Mouse (Mus musculus): ENCODE data around the gene Cux1. TPM values are rescaled to one million over a fixed set of nuclear protein-coding genes. Genes with fewer than 3 reads are reported as not detected.
A peak's percentile ranks its signal among the peaks of the same experiment; 100 is the strongest.

The Cux1 gene
- polyA plus RNA-seq, 1 experiment: 24.7 TPM

DNA sequence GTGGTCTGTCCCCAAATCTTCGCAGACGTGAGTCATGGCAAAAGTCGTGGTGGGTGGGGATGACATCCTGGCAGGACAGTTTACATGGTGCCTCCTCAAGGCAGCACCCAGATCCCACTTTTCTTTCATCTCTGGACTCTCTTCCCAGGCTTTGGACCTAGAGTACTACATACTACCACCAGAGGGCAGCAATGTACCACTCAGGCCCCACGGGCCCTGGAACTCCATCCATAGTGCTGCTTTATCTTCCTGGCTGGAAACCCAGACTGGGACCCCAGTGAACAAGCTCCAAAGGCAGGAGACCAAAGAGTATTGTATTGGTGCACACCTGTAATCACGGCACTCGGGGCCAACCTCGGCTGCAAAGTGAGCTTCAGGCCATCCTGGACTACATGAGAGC, 365.5 kb downstream of the Cux1 start:
- no peaks in the 10 kb centered on the region; the same call in 1 of the 2 replicates for H3K36me3 ChIP-seq (ENCODE audit: control insufficient read depth, insufficient read depth, low read length)
- WGBS: 33% methylated on average over 7 of the region's 7 CpGs
- H3K4me3 ChIP-seq (ENCODE audit: extremely low read depth, insufficient read depth, insufficient read length): no peak overlapping the region
- peak; percentile 72; the same call in 1 of the 2 replicates for TF ChIP-seq CTCF (IDR thresholded peaks at IDR 0.05; ENCODE audit: extremely low read depth, insufficient read depth, insufficient read length, insufficient replicate concordance)
- no peak for TF ChIP-seq POLR2A (IDR thresholded peaks at IDR 0.05; ENCODE audit: low read depth, low read length)
- DNase-seq (ENCODE audit: low read depth in 1 of 2, low spot score in 2 of 2): peak; percentile 28 to 40
- H3K4me1 ChIP-seq (ENCODE audit: control insufficient read depth, insufficient read depth, insufficient read length): peaks cover 4% of the 10 kb centered on the region; the same call in 1 of the 2 replicates
- no peaks in the 10 kb centered on the region for H3K27me3 ChIP-seq (ENCODE audit: control insufficient read depth, insufficient read depth, low read length)
- no peak overlapping the region for H3K27ac ChIP-seq (ENCODE audit: insufficient read depth, low read length)

DNA sequence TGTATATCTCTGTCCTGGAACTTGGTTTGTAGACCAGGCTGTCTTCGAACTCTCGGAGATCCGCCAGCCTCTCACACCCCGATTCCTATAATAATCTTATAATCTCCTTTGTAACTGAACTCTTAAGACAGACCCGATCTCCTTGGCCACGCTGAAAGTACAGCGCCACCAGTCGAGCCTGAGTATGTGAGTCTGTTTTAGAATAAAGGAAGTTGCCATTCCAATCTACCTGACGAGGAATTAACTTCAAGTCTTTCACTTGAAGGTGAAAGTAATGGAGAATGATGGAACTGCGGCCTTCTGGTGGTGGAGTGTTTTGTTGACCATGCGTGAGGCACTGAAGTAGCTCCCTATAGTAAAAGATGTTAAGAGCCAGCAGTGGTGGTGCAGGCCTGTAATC, 367.8 kb downstream of the Cux1 start:
- Histone ChIP-seq H3K4me1 (ENCODE audit: control insufficient read depth, insufficient read depth, insufficient read length) (peaks cover 4% of the 10 kb centered on the region; the same call in 1 of the 2 replicates), H3K36me3 (ENCODE audit: control insufficient read depth, insufficient read depth, low read length) (peaks cover 9% of the 10 kb centered on the region), H3K27me3 (ENCODE audit: control insufficient read depth, insufficient read depth, low read length) (no peaks in the 10 kb centered on the region), H3K4me3 (ENCODE audit: extremely low read depth, insufficient read depth, insufficient read length) (no peak overlapping the region), H3K27ac (ENCODE audit: insufficient read depth, low read length) (peak overlapping the region; percentile 47; the same call in 1 of the 2 replicates)
- 42% methylated on average over 11 of the region's 11 CpGs for WGBS
- no peak for DNase-seq (ENCODE audit: low read depth in 1 of 2, low spot score in 2 of 2)
- TF ChIP-seq POLR2A (IDR thresholded peaks at IDR 0.05; ENCODE audit: low read depth, low read length) (no peak), CTCF (IDR thresholded peaks at IDR 0.05; ENCODE audit: extremely low read depth, insufficient read depth, insufficient read length, insufficient replicate concordance) (no peak)

DNA sequence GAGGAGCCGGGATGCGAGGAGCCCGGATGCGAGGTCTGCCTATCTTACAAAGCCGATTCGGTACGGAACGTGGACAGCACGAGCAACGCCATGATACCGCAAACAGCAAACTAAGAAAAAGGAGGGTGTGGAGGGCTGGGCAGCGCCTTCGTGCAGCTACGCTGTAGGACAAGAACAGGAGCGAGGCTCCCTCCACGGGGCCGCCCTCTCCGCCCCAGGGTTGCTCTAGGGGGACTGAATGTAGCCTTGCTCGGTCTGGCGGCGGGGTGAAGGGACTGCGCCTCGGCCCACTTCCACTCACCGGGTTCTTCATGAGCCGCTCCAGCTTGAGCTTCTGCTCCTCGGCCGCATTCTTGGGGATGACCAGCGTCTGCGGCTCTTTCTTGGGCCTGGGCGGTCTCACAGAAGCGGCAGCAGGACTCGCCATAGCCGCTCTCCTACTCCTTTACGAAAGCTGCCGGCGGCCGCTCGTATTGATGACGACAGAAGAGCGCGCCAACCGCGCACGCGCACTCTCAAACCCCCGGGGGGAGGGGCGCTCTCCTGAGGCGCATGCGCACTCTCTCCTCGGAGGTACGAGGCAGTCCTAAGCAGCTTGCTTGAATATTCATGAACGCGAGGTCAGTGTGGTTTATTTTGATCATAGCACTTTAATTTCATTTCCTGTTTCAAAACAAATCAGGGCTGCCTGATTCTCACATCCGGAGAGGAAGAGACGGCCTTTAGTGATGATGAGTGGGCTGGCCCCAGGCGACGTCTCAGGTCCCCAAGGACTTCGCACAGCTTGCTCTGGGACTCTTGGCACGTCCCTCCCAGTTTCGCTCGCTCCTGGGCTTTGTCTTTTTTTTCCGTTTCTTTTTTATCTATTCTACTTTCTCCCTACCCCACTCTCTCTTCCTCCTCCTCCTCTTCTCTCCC, 368.6 kb downstream of the Cux1 start, which contains the start of gene Prkrip1:
Gene Prkrip1 (minus strand): TSS at position 490 of the 918 bp plus-strand sequence.
- TF ChIP-seq POLR2A (IDR thresholded peaks at IDR 0.05; ENCODE audit: low read depth, low read length) (peak; percentile 39), CTCF (IDR thresholded peaks at IDR 0.05; ENCODE audit: extremely low read depth, insufficient read depth, insufficient read length, insufficient replicate concordance) (no peak)
- peaks cover 14% of the 10 kb centered on the region for H3K36me3 ChIP-seq (ENCODE audit: control insufficient read depth, insufficient read depth, low read length)
- H3K4me3 ChIP-seq (ENCODE audit: extremely low read depth, insufficient read depth, insufficient read length): peak within 1 kb of the TSS; percentile 91
- H3K4me1 ChIP-seq (ENCODE audit: control insufficient read depth, insufficient read depth, insufficient read length): peaks cover 4% of the 10 kb centered on the region; the same call in 1 of the 2 replicates
- DNase-seq (ENCODE audit: low read depth in 1 of 2, low spot score in 2 of 2): peak; percentile 86 to 98
- H3K27ac ChIP-seq (ENCODE audit: insufficient read depth, low read length): peak within 1 kb of the TSS; percentile 70
- under 1% methylated on average over 62 of the region's 62 CpGs for WGBS
- no peaks in the 10 kb centered on the region for H3K27me3 ChIP-seq (ENCODE audit: control insufficient read depth, insufficient read depth, low read length)

Other genes starting within 250 kb of the Cux1 start
- not detected in 2 replicates for gene Myl10, start 125.7 kb upstream of the Cux1 start, polyA plus RNA-seq (2012; rRNA removed)